Mouse (Mus musculus) gastrocnemius, postnatal 14 days (tissue): ENCODE data around the gene Epo. TPM values are rescaled to one million over a fixed set of nuclear protein-coding genes. Genes with fewer than 3 reads are reported as not detected.

ENCODE experiments used
- DNase-seq: peaks from one replicate; pipeline ENCODE4 v3.0.0; 2021; ENCODE audit warnings: mixed read lengths
- intact Hi-C: fragments of 180-260 bp; cut with DNase I; formaldehyde crosslinking; loops from one replicate; pipeline ENCODE4 v1.15.1; 2025; ENCODE audit warnings: low total_unique reads
- total RNA-seq, 2 experiments: library from RNA; stranded (reverse); gene quantifications; 2 replicates each; pipeline ENCODE4 v1.2.3; 2021

Gene Epo
- total RNA-seq, 2 experiments from 2014 or later = not detected

GRCm38 (mm10) chr5:137523396-137524250 lies 9.4 kb downstream of the Epo start:
- no peak for DNase-seq
- intact Hi-C loops = loop anchor here (10.0 kb wide), 1 partner anchor 111 kb away; no protein-coding TSS in a partner anchor

DNA sequence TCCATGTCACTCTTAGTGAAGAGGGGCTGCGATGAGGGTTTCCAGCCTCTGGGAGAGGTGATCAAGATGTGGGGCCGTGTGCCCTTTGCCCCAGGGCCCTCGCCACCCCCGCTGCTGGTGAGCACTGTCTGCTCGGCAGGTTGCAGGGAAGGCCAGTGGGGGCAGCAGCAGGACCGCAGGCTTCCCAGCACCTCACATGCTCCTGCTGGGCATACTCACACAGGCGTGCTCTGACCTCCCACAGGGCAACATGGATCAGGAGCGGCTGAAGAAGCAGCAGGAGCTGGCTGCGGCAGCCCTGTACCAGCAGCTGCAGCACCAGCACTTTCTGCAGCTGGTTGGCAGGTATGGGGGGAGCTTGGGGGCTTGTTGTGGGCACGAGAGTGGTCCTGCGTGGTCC lies 10.3 kb downstream of the Epo start:
- no peak for DNase-seq
- intact Hi-C loops = loop anchor here (10.0 kb wide), 1 partner anchor 112 kb away; no protein-coding TSS in a partner anchor

- no peak for DNase-seq
- intact Hi-C loops = loop anchor here (10.0 kb wide), 1 partner anchor 113 kb away; no protein-coding TSS in a partner anchor
These were observed 11.2 kb downstream of the Epo start for GRCm38 (mm10) chr5:137521861-137522260.

GRCm38 (mm10) chr5:137519691-137520550 lies 13.1 kb downstream of the Epo start:
- no peak for DNase-seq
- intact Hi-C loops = loop anchor here (10.0 kb wide), 2 partner anchors 65 to 115 kb away; no protein-coding TSS in a partner anchor

- DNase-seq = no peak
- intact Hi-C loops = loop anchor here (10.0 kb wide), 1 partner anchor 66 kb away; no protein-coding TSS in a partner anchor
These were observed 14.6 kb downstream of the Epo start, which contains the start of gene Gigyf1 for GRCm38 (mm10) chr5:137518436-137518835. Gigyf1 (plus strand) TSS chr5:137518548.

- intact Hi-C loops = loop anchor here (10.0 kb wide), 1 partner anchor 70 kb away; no protein-coding TSS in a partner anchor
- DNase-seq = no peak
These were observed 18.2 kb downstream of the Epo start for GRCm38 (mm10) chr5:137514811-137515210.

GRCm38 (mm10) chr5:137513951-137514721 lies 18.9 kb downstream of the Epo start:
- DNase-seq = no peak
- intact Hi-C loops = loop anchor here (10.0 kb wide), 1 partner anchor 71 kb away; no protein-coding TSS in a partner anchor

- intact Hi-C loops = loop anchor here (10.0 kb wide), 1 partner anchor 72 kb away; no protein-coding TSS in a partner anchor
- no peak for DNase-seq
These were observed 19.9 kb downstream of the Epo start for GRCm38 (mm10) chr5:137512847-137513794.

- DNase-seq = no peak
- intact Hi-C loops = loop anchor here (10.0 kb wide), 1 partner anchor 73 kb away; no protein-coding TSS in a partner anchor
These were observed 21.3 kb downstream of the Epo start for GRCm38 (mm10) chr5:137511706-137512105.

GRCm38 (mm10) chr5:137510573-137511390 lies 22.3 kb downstream of the Epo start:
- DNase-seq = no peak
- intact Hi-C loops = loop anchor here (10.0 kb wide), 1 partner anchor 74 kb away; no protein-coding TSS in a partner anchor

DNA sequence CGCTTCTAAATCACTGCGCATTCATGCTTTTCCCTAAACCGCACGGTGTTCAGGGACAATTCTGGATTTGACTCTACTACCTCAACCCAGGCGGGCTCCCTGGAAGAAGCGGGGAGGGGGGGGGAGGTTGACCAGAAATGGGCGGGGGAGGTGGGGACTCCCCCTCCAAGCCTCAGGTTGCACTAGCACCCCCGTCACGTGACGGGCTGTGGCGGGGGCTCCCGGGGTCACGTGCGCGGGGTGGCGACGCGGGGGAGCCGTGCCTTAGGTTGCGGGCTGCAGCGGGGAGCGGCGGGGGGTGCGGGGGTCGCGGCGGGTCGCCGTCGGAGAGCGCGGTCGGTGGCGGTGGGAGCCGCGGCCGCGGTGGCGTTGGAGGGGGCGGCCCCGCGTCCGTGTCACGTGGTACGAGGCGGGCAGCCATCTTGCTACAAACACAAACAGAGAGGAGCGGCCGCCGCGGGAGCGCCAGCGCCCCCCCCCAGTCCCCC lies 23.0 kb downstream of the Epo start:
- intact Hi-C loops = loop anchor here (10.0 kb wide), 1 partner anchor 75 kb away; no protein-coding TSS in a partner anchor

GRCm38 (mm10) chr5:137504041-137504440 lies 29.0 kb downstream of the Epo start:
- intact Hi-C loops = no loop called here
- peak; percentile 3 for DNase-seq

More for the DNA sequence above, 23.0 kb downstream of the Epo start:
- DNase-seq = peak; percentile 83

DNA sequence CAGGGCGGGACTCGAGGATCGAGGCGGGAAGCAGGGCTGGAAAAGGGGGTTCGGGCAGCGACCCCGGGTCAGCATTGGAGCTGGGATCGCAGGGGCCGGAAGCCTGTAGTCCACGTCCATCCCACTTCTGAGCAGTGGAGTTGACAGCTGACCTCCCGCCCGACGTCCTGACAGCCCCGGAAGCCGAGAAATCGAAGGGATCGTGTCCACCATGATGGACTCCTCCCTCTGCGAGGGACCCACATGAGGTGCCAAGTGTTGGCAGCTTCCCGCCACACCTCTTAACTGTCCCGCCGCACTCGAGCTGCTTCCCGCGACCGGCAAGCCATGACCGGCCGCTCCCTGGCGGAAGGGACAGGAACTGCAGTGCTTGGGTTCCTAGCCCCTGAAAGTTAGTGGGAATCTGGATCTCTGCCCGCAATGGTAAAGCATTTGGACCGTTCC lies 30.4 kb downstream of the Epo start:
- intact Hi-C loops = no loop called here
- peak; percentile 87 for DNase-seq

DNA sequence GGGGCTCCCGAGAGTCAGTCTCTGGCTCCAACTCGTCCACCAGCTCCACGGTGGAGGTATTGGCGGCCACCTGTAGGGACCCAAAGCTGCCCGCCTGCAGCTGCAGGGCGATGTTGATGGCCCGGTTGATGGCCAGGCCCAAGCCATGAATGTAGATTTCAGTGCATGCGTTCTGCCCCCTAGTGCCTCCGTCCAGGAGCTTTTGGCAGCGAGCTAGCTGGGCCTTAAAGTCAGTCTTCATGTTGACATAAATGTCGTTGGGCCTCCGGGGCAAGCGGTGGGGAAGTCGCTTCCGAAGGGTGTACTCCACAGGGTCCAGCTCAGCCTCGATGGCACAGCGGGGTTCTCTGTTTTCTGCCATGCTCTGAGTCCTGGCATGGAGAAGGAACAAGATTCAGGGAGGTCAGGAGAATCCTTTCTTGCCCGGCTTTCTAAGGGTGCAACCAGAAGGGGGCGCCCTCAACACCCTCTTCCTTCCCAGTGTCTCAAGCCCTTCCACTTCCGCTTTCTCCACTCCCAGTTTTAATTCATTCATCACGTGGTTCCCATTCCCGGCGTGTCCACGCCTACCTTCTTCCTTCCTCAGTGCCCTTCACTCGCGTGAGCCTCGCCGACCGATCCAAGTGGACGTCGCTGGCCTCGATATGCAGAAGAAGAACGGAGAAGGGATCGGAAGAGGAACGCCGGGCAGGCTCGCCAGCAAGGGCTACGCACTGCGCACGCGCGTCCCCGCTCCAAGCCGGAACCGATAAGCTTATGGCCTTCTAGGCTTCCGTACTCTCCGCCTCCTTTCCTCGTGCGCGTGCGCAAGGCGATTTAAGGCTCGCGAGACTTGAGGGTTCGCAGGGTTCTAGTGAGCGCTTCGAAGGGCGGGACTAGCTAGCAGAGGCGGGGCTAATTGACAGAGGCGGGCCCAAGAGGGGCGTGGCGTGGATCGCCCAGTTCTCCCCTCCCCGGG lies 31.1 kb downstream of the Epo start, which contains the start of gene Pop7:
Pop7 (minus strand) TSS at position 810 of the 958 bp plus-strand sequence.
- intact Hi-C loops = no loop called here
- DNase-seq = peak; percentile 99

DNA sequence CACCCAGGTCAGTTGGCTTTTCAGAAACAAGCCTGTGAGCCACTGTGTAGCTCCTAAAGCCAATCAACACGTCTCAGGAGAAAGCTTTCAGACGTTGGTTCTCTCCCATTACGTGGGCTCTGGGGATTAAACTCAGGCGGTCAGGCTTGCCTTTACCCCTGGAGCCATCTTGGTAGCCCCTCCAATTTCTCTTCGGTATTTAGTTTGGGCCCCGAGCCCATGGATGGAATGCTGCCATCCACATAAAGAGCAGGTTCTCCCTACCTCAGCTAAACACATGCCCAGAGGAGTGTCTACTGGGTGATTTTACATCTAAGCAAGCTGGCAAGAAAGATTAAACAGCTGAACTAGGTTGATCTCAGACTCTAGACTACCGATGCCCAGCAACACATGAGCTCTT lies 32.9 kb downstream of the Epo start:
- intact Hi-C loops = no loop called here
- DNase-seq = no peak
